Mouse (Mus musculus): ENCODE results near the gene Lrrc51. TPM values are rescaled to one million over a fixed set of nuclear protein-coding genes. Genes with fewer than 3 reads are reported as not detected.

Gene Lrrc51
- polyA plus RNA-seq (2014; fragmentation: Illumina TruSeq; extraction: RNeasy Lipid Tissue Mini Kit (QIAGEN cat#74804); ENCODE audit: insufficient read depth, low read depth, low replicate concordance): 35.5 TPM

GRCm38 (mm10) chr7:101933751-101934240 lies at the start of gene Lrrc51, which contains the start of gene Numa1:
TSS of gene Lrrc51 (minus strand) at chr7:101933895.
TSS of gene Numa1 (plus strand) at chr7:101934111.

GRCm38 (mm10) chr7:101906287-101906681 lies 27.4 kb downstream of the Lrrc51 start, which contains the start of gene Tomt:
TSS of gene Tomt (minus strand) at chr7:101906359.

GRCm38 (mm10) chr7:101905561-101906286 lies 28.0 kb downstream of the Lrrc51 start, which contains the start of gene Lamtor1:
TSS of gene Lamtor1 (plus strand) at chr7:101905904.

GRCm38 (mm10) chr7:101870629-101871028 lies 63.1 kb downstream of the Lrrc51 start, which contains the start of gene Folr1:
TSS of gene Folr1 (minus strand) at chr7:101870788.

GRCm38 (mm10) chr7:101863415-101863814 lies 70.3 kb downstream of the Lrrc51 start, which contains the start of gene Anapc15:
TSS of gene Anapc15 (plus strand) at chr7:101863715.

Other genes with a start within 250 kb of the Lrrc51 start
- not detected for gene Phox2a, start 115.6 kb downstream of the Lrrc51 start, polyA plus RNA-seq (2014; fragmentation: Illumina TruSeq; extraction: RNeasy Lipid Tissue Mini Kit (QIAGEN cat#74804); ENCODE audit: insufficient read depth, low read depth, low replicate concordance)
- gene Inppl1, start 95.7 kb downstream of the Lrrc51 start, polyA plus RNA-seq (2014; fragmentation: Illumina TruSeq; extraction: RNeasy Lipid Tissue Mini Kit (QIAGEN cat#74804); ENCODE audit: insufficient read depth, low read depth, low replicate concordance): 18.5 TPM
- gene Folr2, start 76.7 kb downstream of the Lrrc51 start, polyA plus RNA-seq (2014; fragmentation: Illumina TruSeq; extraction: RNeasy Lipid Tissue Mini Kit (QIAGEN cat#74804); ENCODE audit: insufficient read depth, low read depth, low replicate concordance): 13.4 TPM
- gene Anapc15, start 70.2 kb downstream of the Lrrc51 start, polyA plus RNA-seq (2014; fragmentation: Illumina TruSeq; extraction: RNeasy Lipid Tissue Mini Kit (QIAGEN cat#74804); ENCODE audit: insufficient read depth, low read depth, low replicate concordance): 16.4 TPM
- 1.5 TPM for gene Folr1, start 63.1 kb downstream of the Lrrc51 start, polyA plus RNA-seq (2014; fragmentation: Illumina TruSeq; extraction: RNeasy Lipid Tissue Mini Kit (QIAGEN cat#74804); ENCODE audit: insufficient read depth, low read depth, low replicate concordance)
- 106 TPM for gene Lamtor1, start 28.0 kb downstream of the Lrrc51 start, polyA plus RNA-seq (2014; fragmentation: Illumina TruSeq; extraction: RNeasy Lipid Tissue Mini Kit (QIAGEN cat#74804); ENCODE audit: insufficient read depth, low read depth, low replicate concordance)
- gene Tomt, start 27.5 kb downstream of the Lrrc51 start, polyA plus RNA-seq (2014; fragmentation: Illumina TruSeq; extraction: RNeasy Lipid Tissue Mini Kit (QIAGEN cat#74804); ENCODE audit: insufficient read depth, low read depth, low replicate concordance): 0.08 TPM
- gene Numa1, start 216 bp upstream of the Lrrc51 start, polyA plus RNA-seq (2014; fragmentation: Illumina TruSeq; extraction: RNeasy Lipid Tissue Mini Kit (QIAGEN cat#74804); ENCODE audit: insufficient read depth, low read depth, low replicate concordance): 42.8 TPM
- 7.6 TPM for gene Il18bp, start 84.8 kb upstream of the Lrrc51 start, polyA plus RNA-seq (2014; fragmentation: Illumina TruSeq; extraction: RNeasy Lipid Tissue Mini Kit (QIAGEN cat#74804); ENCODE audit: insufficient read depth, low read depth, low replicate concordance)
- 23.2 TPM for gene Rnf121, start 131.6 kb upstream of the Lrrc51 start, polyA plus RNA-seq (2014; fragmentation: Illumina TruSeq; extraction: RNeasy Lipid Tissue Mini Kit (QIAGEN cat#74804); ENCODE audit: insufficient read depth, low read depth, low replicate concordance)
- gene Xndc1, start 131.6 kb upstream of the Lrrc51 start, polyA plus RNA-seq (2014; fragmentation: Illumina TruSeq; extraction: RNeasy Lipid Tissue Mini Kit (QIAGEN cat#74804); ENCODE audit: insufficient read depth, low read depth, low replicate concordance): 7.4 TPM
- gene Xntrpc, start 131.8 kb upstream of the Lrrc51 start, polyA plus RNA-seq (2014; fragmentation: Illumina TruSeq; extraction: RNeasy Lipid Tissue Mini Kit (QIAGEN cat#74804); ENCODE audit: insufficient read depth, low read depth, low replicate concordance): 0.56 TPM
- gene Trpc2, start 149.2 kb upstream of the Lrrc51 start, polyA plus RNA-seq (2014; fragmentation: Illumina TruSeq; extraction: RNeasy Lipid Tissue Mini Kit (QIAGEN cat#74804); ENCODE audit: insufficient read depth, low read depth, low replicate concordance): 0.20 TPM
- gene Art1, start 167.8 kb upstream of the Lrrc51 start, polyA plus RNA-seq (2014; fragmentation: Illumina TruSeq; extraction: RNeasy Lipid Tissue Mini Kit (QIAGEN cat#74804); ENCODE audit: insufficient read depth, low read depth, low replicate concordance): 3.4 TPM
- gene Art5, start 175.6 kb upstream of the Lrrc51 start, polyA plus RNA-seq (2014; fragmentation: Illumina TruSeq; extraction: RNeasy Lipid Tissue Mini Kit (QIAGEN cat#74804); ENCODE audit: insufficient read depth, low read depth, low replicate concordance): 0.82 TPM
- 0.96 TPM for gene Chrna10, start 182.9 kb upstream of the Lrrc51 start, polyA plus RNA-seq (2014; fragmentation: Illumina TruSeq; extraction: RNeasy Lipid Tissue Mini Kit (QIAGEN cat#74804); ENCODE audit: insufficient read depth, low read depth, low replicate concordance)

Data from lung, adult 10 weeks (tissue).